Mouse (Mus musculus): ENCODE measurements around the gene Fbf1. TPM values are rescaled to one million over a fixed set of nuclear protein-coding genes. Genes with fewer than 3 reads are reported as not detected.
A peak's percentile ranks its signal among the peaks of the same experiment; 100 is the strongest.

The Fbf1 gene
- total RNA-seq, 2 experiments from 2014 or later, result 85.5 to 87.1 TPM

DNA sequence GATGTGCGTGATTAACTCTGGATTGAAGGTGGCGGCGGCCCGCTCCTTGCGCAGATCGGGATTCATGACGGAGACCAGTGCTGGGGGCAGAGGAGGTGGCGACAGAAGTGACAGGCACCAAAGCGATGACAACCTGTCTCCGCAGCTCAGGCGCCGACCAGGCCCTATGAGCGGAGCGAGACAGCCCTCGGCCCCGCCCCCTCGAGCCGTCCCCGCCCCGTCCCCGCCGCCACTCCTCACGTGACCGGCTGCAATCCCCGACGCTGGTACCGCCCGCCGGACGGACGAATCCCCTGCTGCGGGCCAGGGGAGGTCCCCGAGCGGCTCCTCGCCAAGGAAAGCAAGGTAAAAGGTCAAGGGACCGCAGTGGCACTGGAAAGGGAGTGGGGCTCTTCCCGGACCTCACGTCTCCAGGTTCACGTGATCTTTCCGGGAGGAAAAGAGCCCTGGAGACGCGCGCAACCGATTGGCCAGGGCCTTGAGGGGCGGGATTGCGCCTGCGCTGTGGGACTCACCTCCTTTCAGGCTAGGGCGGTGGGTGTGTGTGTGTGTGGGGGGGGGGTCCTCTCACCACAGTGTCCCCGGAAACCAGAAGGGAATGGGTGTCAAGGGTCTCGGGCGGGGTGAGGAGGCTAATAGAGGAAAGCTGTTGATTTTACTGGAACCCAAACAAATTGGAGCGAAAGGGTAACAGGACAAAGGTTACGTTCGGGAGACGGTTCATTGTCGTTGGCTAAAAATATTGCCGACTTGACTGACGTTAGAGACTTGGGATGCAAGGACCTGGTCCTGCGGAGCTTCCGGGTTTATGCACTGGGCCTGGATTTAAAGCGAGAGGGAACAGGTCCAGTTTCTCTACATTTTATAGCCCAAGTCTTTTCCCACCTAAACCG lies 30.9 kb upstream of the Fbf1 start, which contains the start of the genes Ten1 and Acox1:
Gene Ten1 (plus strand): TSS at position 217 of the 893 bp plus-strand sequence.
Gene Acox1 (minus strand): TSS at position 407 of the 893 bp plus-strand sequence.
- Histone ChIP-seq H3K27ac (peak within 1 kb of the TSS; percentile 100), H3K4me3 (peak within 1 kb of the TSS; percentile 83)
- intact Hi-C loops (cut with DNase I), result loop anchor here (1.0 to 2.0 kb wide), 2 partner anchors 31 to 60 kb away; partner anchors contain the start of genes Fbf1 and Mrpl38
- TF ChIP-seq CTCF (IDR thresholded peaks at IDR 0.05), result no peak; the same call in 1 of the 2 replicates
- DNase-seq (ENCODE audit: extremely low spot score in 1 of 2, low spot score in 2 of 2), result peak; percentile 96

- no peak for TF ChIP-seq CTCF (IDR thresholded peaks at IDR 0.05)
- H3K27ac ChIP-seq, result peak overlapping the region; percentile 100
- no peak for DNase-seq (ENCODE audit: extremely low spot score in 1 of 2, low spot score in 2 of 2)
- H3K4me3 ChIP-seq, result peak overlapping the region; percentile 83
- intact Hi-C loops (cut with DNase I), result loop anchor here (1.0 to 2.0 kb wide), 2 partner anchors 30 to 59 kb away; partner anchors contain the start of genes Fbf1 and Mrpl38
These were observed 30.2 kb upstream of the Fbf1 start for GRCm38 (mm10) chr11:116198132-116198531.

- intact Hi-C loops (cut with DNase I), result no loop called here
- H3K4me3 ChIP-seq, result peak overlapping the region; percentile 83
- TF ChIP-seq CTCF (IDR thresholded peaks at IDR 0.05), result no peak
- no peak for DNase-seq (ENCODE audit: extremely low spot score in 1 of 2, low spot score in 2 of 2)
- H3K27ac ChIP-seq, result no peak overlapping the region
These were observed 29.6 kb upstream of the Fbf1 start for GRCm38 (mm10) chr11:116197584-116197906.

DNA sequence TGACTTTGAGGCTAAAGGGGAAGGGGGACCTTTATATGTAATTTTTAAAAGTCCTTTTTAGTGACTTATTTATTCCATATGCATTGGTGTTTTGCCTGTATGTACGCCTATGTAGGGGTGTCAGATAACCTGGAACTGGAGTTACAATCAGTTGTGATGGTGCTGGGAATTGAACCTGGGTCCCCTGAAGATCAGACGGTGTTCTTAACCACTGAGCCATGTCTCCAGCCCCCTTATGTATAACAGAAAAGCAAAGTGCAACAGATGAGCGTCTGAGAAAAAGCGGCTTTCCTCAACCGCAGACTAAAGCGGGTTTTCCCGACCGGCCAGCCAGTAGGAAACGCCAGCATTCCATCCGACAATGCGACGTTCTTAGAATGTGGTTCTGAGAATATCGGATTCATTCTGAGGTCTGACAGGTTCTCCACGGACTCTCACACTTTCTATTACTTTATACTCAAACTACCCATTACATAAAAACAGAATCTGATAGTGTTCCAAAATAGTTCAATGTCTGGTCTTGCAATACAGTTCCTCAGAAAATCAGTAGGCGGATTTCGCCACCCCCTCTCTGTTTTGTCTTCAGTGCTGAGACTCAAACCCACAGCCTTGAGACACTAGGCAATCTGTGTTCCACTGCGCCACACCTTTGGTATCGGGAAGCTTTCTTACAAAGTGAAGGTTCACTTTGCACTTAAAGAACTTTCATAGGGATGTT lies 29.1 kb upstream of the Fbf1 start:
- no peak overlapping the region for H3K27ac ChIP-seq
- TF ChIP-seq CTCF (IDR thresholded peaks at IDR 0.05), result no peak
- intact Hi-C loops (cut with DNase I), result no loop called here
- no peak overlapping the region for H3K4me3 ChIP-seq
- DNase-seq (ENCODE audit: extremely low spot score in 1 of 2, low spot score in 2 of 2), result no peak

DNA sequence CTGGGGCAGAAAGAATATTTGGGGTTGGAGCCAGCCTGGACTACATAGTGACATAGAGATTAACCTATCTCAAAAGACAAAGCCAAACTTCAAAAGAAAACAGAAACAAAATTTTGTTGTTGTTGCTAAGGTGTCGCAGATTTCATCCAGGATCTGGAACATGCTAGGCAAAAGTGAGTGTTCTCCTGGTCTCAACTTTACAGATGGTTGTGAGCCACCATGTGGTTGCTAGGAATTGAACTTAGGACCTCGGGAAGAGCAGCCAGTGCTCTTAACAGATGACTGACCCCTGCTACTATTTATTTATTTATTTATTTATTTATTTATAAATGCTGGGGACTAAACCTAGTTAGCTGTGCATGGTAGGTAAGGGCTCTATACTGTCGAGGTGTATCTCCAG lies 28.4 kb upstream of the Fbf1 start:
- H3K4me3 ChIP-seq, result no peak overlapping the region
- no peak for TF ChIP-seq CTCF (IDR thresholded peaks at IDR 0.05)
- DNase-seq (ENCODE audit: extremely low spot score in 1 of 2, low spot score in 2 of 2), result no peak
- intact Hi-C loops (cut with DNase I), result no loop called here
- H3K27ac ChIP-seq, result no peak overlapping the region

DNA sequence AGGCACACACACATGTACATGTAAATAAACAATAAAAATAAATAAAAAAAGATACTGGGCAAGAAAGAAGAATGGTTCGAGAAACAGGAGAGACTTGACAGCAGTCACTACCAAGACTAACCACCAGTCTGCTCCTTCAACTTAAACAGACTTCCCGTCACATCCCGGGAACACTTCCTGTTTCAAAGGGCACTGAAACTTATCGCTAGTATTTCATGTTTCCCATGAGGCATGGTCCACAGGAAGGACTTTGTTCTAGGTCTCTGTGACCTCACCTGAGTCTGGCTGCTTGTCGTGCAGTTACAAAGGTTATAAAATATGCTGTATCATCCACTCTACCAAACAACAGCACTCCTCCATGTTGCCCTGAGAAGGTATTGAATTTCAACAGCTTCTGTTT lies 27.3 kb upstream of the Fbf1 start:
- Histone ChIP-seq H3K4me3 (no peak overlapping the region), H3K27ac (no peak overlapping the region)
- DNase-seq (ENCODE audit: extremely low spot score in 1 of 2, low spot score in 2 of 2), result no peak
- intact Hi-C loops (cut with DNase I), result no loop called here
- TF ChIP-seq CTCF (IDR thresholded peaks at IDR 0.05), result peak; percentile 5

DNA sequence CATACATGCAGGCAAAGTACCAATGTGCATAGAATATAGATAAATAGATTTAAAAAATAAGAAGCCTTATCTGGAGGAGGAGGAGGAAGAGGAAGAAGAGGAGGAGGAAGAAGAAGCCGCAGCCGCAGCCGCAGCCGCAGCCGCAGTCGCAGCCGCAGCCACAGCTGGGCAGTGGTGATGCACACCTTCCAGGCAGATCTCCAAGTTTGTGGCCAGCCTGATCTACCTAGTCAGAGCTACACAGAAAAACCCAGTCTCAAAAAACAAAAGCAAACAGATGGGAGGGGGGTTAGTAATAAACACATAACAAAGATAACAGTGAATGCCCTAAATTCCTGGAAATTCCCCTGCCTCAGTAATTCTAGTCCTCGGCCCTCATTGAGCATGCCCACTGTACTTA lies 26.7 kb upstream of the Fbf1 start:
- intact Hi-C loops (cut with DNase I), result no loop called here

DNA sequence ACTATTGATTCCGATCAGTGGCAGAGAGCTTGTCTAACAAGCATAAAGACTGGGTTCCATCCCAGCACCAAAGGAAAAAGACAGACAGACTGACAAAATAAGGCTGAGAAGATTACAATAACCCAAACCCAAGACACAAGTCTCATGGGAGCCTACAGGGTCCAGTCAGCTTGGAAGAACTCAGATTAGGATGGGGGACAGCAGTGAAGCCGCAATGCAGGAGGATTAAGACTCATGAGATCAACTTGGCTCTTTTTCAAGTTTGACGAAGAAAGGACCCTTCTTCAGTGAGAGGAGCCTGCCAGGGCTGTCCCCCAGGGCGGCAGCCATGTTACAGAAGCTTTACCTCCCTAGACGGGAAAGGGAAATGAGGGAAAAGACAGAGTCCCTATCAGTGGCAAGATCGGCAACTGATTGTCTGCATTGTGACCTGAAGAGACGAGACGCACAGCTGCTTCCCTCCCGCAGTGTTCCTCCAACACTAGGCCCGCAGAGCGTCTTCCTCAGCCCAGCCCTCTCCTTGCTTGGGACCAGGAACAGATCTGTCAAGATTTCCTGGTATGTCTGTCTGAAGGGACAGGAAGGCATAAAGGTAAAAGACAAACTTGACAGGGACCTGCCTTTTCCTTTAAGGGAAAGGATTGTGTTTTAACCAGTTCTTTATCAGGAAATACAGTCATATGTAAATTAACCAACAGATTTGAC lies 19.4 kb upstream of the Fbf1 start:
- H3K27ac ChIP-seq, result peak overlapping the region; percentile 12; the same call in 1 of the 2 replicates
- no peak for TF ChIP-seq CTCF (IDR thresholded peaks at IDR 0.05)
- no peak for DNase-seq (ENCODE audit: extremely low spot score in 1 of 2, low spot score in 2 of 2)
- H3K4me3 ChIP-seq, result no peak overlapping the region
- intact Hi-C loops (cut with DNase I), result no loop called here

More for the DNA sequence above, 26.7 kb upstream of the Fbf1 start:
- no peak for DNase-seq (ENCODE audit: extremely low spot score in 1 of 2, low spot score in 2 of 2)
- no peak for TF ChIP-seq CTCF (IDR thresholded peaks at IDR 0.05)
- Histone ChIP-seq H3K27ac (no peak overlapping the region), H3K4me3 (no peak overlapping the region)

GRCm38 (mm10) chr11:116186360-116186759 lies 18.4 kb upstream of the Fbf1 start:
- intact Hi-C loops (cut with DNase I), result no loop called here
- no peak for DNase-seq (ENCODE audit: extremely low spot score in 1 of 2, low spot score in 2 of 2)
- no peak for TF ChIP-seq CTCF (IDR thresholded peaks at IDR 0.05)
- H3K4me3 ChIP-seq, result no peak overlapping the region
- peak overlapping the region; percentile 28; the same call in 1 of the 2 replicates for H3K27ac ChIP-seq

DNA sequence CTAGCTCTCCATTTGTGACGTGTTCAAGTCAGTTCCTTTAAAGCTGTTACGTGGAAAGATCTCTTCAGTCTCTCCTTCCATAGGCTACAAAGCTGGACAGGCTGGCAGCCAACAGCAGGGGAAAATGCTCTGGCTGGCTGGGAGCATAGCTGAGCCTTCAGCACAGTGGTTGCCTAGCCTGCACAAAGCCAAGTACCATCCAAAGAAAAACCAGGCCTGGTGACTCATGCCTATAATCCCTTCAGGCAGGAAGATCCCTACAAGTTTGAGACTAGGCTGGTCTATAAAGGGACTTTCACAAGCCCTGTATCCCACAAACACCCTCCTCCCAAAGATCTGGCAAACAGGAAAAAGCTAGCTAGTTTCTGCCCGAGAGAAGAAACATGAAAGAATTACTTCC lies 17.9 kb upstream of the Fbf1 start:
- intact Hi-C loops (cut with DNase I), result no loop called here
- Histone ChIP-seq H3K27ac (peak overlapping the region; percentile 37; the same call in 1 of the 2 replicates), H3K4me3 (no peak overlapping the region)
- no peak for TF ChIP-seq CTCF (IDR thresholded peaks at IDR 0.05)
- no peak for DNase-seq (ENCODE audit: extremely low spot score in 1 of 2, low spot score in 2 of 2)

DNA sequence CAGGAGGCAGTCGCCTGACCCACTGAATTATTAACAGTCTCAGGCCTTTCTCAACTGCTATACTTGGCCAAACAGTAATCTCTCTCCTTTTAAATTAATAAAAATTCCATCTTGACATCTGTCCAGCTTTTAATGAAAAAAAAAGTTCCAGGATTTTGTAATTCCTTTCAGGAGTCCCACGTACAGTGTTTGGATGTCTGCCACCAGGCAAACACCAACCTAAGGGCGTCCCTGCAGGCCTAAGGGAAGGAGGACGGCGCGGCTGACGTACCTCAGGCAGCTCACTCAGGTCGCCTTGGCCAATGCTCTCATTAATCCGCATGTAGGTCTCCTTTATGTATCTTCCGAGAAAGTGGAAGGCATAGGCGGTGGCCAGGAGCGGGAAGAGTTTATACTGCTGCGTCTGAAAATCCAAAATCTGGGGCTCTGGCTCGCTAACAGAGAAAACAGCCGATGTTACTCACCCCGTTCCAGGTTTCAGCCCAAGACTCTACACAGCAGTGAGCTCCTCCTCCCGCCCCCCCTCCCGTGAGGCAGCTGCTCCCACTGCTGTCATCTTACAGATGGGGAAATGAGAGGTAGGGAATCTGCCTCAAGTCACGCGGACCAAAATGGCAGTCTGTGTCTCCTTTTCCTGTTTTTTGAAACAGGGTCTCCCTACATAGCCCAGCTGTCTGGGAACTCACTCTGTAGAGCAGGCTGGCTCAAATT lies 10.6 kb upstream of the Fbf1 start:
- intact Hi-C loops (cut with DNase I), result no loop called here
- H3K4me3 ChIP-seq, result no peak overlapping the region
- no peak overlapping the region; the same call in 1 of the 2 replicates for H3K27ac ChIP-seq
- DNase-seq (ENCODE audit: extremely low spot score in 1 of 2, low spot score in 2 of 2), result no peak
- TF ChIP-seq CTCF (IDR thresholded peaks at IDR 0.05), result no peak

Data from left cerebral cortex, adult 2 months (tissue).